Mouse (Mus musculus) liver, embryonic 13.5 days (tissue): Measurements from ENCODE around the gene Gm6020. TPM values are rescaled to one million over a fixed set of nuclear protein-coding genes. Genes with fewer than 3 reads are reported as not detected.
"Not testable (repeated sequence)": the region's sequence is repeated elsewhere in the genome, so short reads cannot be mapped to it uniquely, and the experiment has no call there.

ENCODE experiments used
- ATAC-seq: fragments of 200-750 bp; cut with Nextera tagmentation; 2 replicates; pipeline ENCODE4 v1.8.0; 2017; ENCODE audit warnings: low read depth, mild to moderate bottlenecking, moderate number of reproducible peaks, moderate library complexity
- DNase-seq: peaks from one replicate; pipeline ENCODE4 v3.0.0; 2022
- H3K27ac ChIP-seq: fragments of 300-500 bp; sonication (generic); 2 replicates; pipeline ENCODE4 v1.5.1; 2015; ENCODE audit warnings: moderate library complexity, mild to moderate bottlenecking, inconsistent platforms
- H3K27me3 ChIP-seq: fragments of 300-500 bp; sonication (generic); 2 replicates; pipeline ENCODE4 v1.6.1; 2015; ENCODE audit warnings: mild to moderate bottlenecking, inconsistent platforms
- H3K36me3 ChIP-seq: fragments of 300-500 bp; sonication (generic); 2 replicates; pipeline ENCODE4 v1.6.1; 2015; ENCODE audit warnings: mild to moderate bottlenecking, inconsistent platforms
- H3K4me1 ChIP-seq: fragments of 300-500 bp; sonication (generic); replicated peaks from 2 replicates; pipeline ENCODE4 v1.6.1; 2015; ENCODE audit warnings: inconsistent platforms
- H3K4me2 ChIP-seq: fragments of 300-500 bp; sonication (generic); 2 replicates; pipeline ENCODE4 v1.6.1; 2015; ENCODE audit warnings: inconsistent platforms, mild to moderate bottlenecking, moderate library complexity
- H3K4me3 ChIP-seq: fragments of 300-500 bp; sonication (generic); replicated peaks from 2 replicates; pipeline ENCODE4 v1.5.1; 2015; ENCODE audit warnings: mild to moderate bottlenecking, inconsistent platforms
- H3K9ac ChIP-seq: fragments of 300-500 bp; sonication (generic); 2 replicates; pipeline ENCODE4 v1.6.1; 2015; ENCODE audit warnings: mild to moderate bottlenecking, inconsistent platforms
- H3K9me3 ChIP-seq: fragments of 300-500 bp; sonication (generic); replicated peaks from 2 replicates; pipeline ENCODE4 v1.6.1; 2016; ENCODE audit warnings: inconsistent platforms
- whole genome bisulfite sequencing: fragments of 180-500 bp; shearing (Covaris S2); methylation state at CpG from one replicate; pipeline ENCODE4 v1.1.7; 2015; ENCODE audit not compliant: insufficient replicate concordance; 5-methylcytosine and 5-hydroxymethylcytosine counted together
- polyA plus RNA-seq: library from polyadenylated mRNA; unstranded; fragments of >200 nt; fragmentation: Nextera tagmentation; extraction: Ambion mirVana; gene quantifications from 2 replicates; pipeline ENCODE4 v1.2.1, GENCODE M21; 2015

Gm6020 gene
- not detected in 2 replicates for polyA plus RNA-seq

DNA sequence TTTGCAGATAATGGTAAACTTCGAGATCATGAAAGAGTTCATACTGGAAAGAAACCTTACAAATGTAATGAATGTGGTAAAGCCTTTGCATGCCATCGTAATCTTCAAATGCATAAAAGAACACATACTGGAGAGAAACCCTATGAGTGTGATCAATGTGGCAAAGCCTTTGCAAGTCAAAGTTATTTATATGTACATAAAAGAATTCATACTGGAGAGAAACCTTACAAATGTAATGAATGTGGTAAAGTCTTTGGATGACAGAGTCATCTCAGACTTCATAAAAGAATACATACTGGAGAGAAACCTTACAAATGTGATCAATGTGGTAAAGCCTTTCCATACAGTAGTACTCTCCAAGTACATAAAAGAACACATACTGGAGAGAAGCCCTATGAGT is at the start of gene Gm6020:
Gm6020 (plus strand) TSS at position 301 of the 400 bp plus-strand sequence.
- not testable (repeated sequence) for H3K36me3 ChIP-seq, H3K9ac ChIP-seq, H3K4me2 ChIP-seq, H3K4me3 ChIP-seq, ATAC-seq, H3K9me3 ChIP-seq, H3K4me1 ChIP-seq, DNase-seq, H3K27ac ChIP-seq, H3K27me3 ChIP-seq
- WGBS = 60% methylated on average over 2 of the region's 2 CpGs

DNA sequence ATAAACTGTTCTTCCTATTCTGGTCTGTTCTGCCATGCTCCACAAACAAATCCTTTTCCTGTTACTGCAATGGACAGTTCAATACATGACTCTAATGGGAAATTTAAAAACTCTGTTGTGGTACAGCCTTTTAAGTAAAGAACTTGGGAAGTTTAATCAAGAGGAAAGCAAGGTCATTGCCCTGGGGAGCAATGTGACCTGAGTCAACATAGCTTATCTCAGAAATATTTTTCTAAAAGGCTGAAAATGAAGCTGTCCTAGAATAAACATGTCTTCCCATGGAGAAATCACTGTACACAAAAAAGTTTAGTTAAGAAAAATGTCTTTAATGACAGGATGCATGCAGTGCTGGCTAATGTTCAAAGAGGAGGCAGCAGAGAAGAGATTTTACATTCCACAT is 45.0 kb upstream of the Gm6020 start:
- no peak for ATAC-seq
- no peak for DNase-seq
- H3K4me3 ChIP-seq = no peak overlapping the region
- no peak overlapping the region for H3K9ac ChIP-seq
- H3K27me3 ChIP-seq = no peaks in the 10 kb centered on the region
- no peak overlapping the region for H3K4me2 ChIP-seq
- H3K36me3 ChIP-seq = peaks cover 2% of the 10 kb centered on the region; the same call in 1 of the 2 replicates
- H3K4me1 ChIP-seq = peaks cover 24% of the 10 kb centered on the region
- no peak overlapping the region for H3K27ac ChIP-seq
- no peaks in the 10 kb centered on the region for H3K9me3 ChIP-seq

DNA sequence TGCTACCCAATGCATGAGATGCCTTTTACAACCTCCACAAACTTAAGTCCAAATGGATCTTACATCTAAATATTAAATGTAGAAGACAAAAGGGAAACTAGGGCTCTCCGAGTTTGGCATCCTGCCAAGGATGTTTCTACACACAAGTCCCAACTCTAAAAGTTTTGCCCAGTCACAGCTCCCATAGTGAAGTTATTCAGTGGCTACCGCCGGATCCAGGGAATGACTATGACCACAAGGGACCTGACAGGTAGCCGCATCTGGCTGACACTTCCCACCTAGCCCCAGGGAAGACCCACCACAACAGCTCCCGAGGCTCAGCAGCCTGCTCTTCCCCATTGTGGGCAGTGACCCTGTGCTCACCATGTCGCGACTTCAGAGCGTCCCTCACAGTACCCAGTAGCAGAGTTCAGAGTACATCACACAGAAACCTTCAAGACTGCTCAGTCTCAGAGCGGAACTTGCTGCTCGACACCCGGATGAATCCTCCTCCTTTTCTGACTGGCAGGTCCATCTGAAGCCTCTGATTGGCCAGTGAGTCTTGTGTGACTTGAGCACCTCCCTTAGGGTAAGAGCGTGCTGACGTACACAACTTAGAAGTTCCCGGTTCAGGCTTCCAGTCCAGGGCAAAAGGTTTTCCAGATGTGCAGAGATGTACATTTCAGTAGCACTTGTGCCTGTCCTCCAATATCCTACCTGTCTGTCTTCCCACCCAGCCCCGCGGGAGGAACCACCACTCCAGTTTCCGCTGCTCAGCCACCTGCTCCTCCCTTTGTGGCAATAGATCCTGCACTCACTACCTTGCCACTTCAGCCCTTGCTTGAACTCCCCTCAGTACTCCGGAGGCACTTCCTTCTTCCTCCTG is 43.1 kb upstream of the Gm6020 start, which contains the start of gene Zfp950:
Zfp950 (minus strand) TSS at position 499 of the 865 bp plus-strand sequence.
- Histone ChIP-seq H3K36me3 (no peaks in the 10 kb centered on the region), H3K27me3 (no peaks in the 10 kb centered on the region), H3K4me2 (peak within 1 kb of the TSS; percentile 71), H3K27ac (peak within 1 kb of the TSS; percentile 69; the same call in 1 of the 2 replicates), H3K4me1 (peaks cover 24% of the 10 kb centered on the region), H3K9me3 (no peaks in the 10 kb centered on the region), H3K4me3 (peak within 1 kb of the TSS; percentile 81), H3K9ac (peak within 1 kb of the TSS; percentile 87)
- ATAC-seq = peak; percentile 100
- DNase-seq = peak; percentile 81
- 1% methylated on average over 18 of the region's 18 CpGs for WGBS

DNA sequence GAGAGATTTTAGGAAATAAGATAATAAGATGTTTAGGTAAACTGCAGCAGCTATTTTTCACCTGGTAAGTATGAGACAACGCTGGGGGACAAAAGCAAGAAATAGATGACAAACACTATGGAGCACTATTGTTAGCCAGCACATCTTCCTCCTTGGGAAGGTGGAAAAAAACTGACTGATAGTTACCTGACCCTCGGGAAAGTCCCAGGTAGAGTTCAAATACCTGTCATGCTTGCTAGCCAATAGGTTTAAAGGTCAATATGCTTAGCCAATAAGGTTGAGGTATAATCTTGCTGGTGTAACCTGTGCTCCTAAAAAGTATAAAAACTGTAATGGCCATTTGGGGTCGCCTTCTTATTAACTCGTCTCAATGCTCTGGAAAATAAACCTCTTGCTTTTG is 42.4 kb upstream of the Gm6020 start:
- peak overlapping the region; percentile 87 for H3K9ac ChIP-seq
- peak overlapping the region; percentile 69; the same call in 1 of the 2 replicates for H3K27ac ChIP-seq
- ATAC-seq (no peak), DNase-seq (no peak)
- peak overlapping the region; percentile 81 for H3K4me3 ChIP-seq
- no peaks in the 10 kb centered on the region for H3K36me3 ChIP-seq
- H3K4me1 ChIP-seq = peaks cover 24% of the 10 kb centered on the region
- H3K9me3 ChIP-seq = no peaks in the 10 kb centered on the region
- 27% methylated on average over 4 of the region's 4 CpGs for WGBS
- no peaks in the 10 kb centered on the region for H3K27me3 ChIP-seq
- H3K4me2 ChIP-seq = peak overlapping the region; percentile 71

DNA sequence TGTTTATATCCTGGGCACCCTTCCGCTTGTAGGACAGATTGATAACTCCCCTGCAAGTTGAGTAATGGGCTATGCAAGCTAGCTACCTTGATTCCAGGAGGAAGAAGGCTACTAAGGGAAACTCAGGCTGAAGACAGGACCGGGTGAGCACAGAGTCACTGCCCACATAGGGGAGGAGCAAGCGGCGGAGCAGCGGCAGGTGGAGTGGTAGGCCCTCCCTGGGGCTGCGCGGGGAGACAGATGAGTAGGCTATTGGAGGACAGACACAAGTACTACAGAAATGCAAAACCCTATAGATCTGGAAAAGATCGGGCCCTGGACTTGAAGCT is 32.4 kb upstream of the Gm6020 start:
- ATAC-seq = peak; percentile 85
- H3K36me3 ChIP-seq = no peaks in the 10 kb centered on the region
- peak overlapping the region; percentile 78 for H3K4me2 ChIP-seq
- peaks cover 11% of the 10 kb centered on the region for H3K4me1 ChIP-seq
- peak overlapping the region; percentile 57 for H3K4me3 ChIP-seq
- H3K27ac ChIP-seq = no peak overlapping the region
- H3K27me3 ChIP-seq = no peaks in the 10 kb centered on the region
- WGBS = 8% methylated on average over 8 of the region's 8 CpGs
- H3K9ac ChIP-seq = peak overlapping the region; percentile 53; the same call in 1 of the 2 replicates
- H3K9me3 ChIP-seq = no peaks in the 10 kb centered on the region
- DNase-seq = peak; percentile 28

DNA sequence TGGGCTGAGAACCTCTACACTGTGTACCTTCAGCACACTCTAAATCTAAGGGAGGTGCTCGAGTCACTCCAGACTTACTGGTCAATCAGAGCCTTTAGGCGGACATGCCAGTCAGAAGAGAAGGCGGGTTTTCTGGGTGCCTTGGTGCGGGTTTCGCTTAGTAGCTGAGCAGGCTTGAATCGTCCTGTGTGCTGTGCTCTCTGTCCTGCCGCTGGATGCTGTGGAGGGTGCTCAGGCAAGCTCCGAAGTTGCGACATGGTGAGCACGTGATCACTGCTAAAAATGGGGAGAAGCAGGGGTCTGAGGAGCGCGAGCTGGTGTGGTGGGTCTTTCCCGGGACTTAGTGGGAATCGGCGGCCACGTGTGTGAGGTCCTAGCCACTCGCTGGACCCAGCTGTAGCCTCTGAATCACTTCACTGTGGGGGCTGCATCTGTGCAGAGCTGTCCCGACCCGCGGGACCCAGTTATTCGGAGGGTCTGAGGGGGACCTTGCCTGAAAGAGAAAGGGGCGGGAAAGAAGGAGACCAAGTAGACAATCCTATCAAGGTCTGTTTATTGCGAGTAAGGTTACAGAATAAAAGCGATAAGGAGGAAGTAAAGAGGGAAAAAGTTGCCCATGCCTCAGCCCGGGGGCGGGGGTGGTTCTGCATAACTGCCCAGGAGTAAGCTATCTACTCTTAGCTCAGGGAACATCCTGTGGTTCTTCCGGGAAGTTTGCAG is 31.8 kb upstream of the Gm6020 start:
- Histone ChIP-seq H3K27me3 (no peaks in the 10 kb centered on the region), H3K4me3 (peak overlapping the region; percentile 57), H3K4me2 (peak overlapping the region; percentile 78), H3K9ac (peak overlapping the region; percentile 53), H3K4me1 (peaks cover 11% of the 10 kb centered on the region), H3K36me3 (no peaks in the 10 kb centered on the region), H3K9me3 (no peaks in the 10 kb centered on the region), H3K27ac (no peak overlapping the region)
- ATAC-seq = peak; percentile 66
- under 1% methylated on average over 27 of the region's 27 CpGs for WGBS
- DNase-seq = no peak

DNA sequence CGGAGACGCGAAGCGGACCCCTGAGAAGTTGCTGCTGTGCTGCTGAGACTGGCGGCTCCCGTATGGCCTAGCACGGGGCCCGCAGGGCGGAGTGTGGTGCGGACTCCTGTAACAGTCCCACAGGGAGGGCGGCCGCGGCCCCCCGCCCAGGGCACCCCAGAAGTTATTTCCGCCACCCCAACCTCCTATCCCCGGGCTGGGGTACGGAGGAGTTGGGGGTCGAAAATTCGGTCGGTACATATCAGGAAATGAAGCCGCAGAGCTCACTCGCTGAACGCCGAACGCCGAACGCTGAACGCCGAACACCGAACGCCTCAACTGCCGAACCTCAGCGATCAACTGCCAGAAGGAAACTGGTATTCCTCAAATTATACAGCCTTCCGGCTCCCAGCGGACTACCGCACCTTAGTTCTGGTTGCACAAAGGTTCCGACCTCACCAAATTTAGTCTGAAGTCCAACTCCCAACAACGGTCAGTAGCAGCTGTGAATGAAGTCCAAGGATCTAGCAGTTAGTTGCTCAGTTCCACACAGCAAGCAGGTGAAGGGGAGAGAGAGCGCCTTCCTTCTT is 7.8 kb upstream of the Gm6020 start, which contains the start of gene Gm7102:
Gm7102 (minus strand) TSS at position 554 of the 569 bp plus-strand sequence.
- no peak within 1 kb of the TSS for H3K9ac ChIP-seq
- DNase-seq = no peak
- ATAC-seq = no peak

DNA sequence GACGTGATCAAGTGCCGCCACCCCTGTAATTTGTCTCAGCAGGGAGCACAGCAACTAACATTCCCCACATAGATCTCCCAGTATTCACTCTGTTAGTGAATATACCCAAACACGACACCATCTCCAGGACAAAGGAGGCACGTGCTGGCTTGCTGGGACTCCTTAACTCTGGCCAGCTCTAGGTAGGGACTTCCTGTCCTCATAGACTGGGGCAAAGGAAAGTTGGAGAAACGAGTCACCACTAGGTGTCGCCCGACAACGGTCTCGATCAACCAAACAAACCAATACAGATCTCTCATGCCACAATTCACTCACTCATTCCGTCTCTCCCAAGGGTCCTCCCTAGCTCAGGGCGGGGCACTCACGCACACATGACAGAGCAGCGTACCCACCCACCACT is 15.6 kb downstream of the Gm6020 start:
- Histone ChIP-seq H3K27me3 (no peaks in the 10 kb centered on the region), H3K27ac (no peak overlapping the region), H3K9me3 (no peaks in the 10 kb centered on the region), H3K4me3 (no peak overlapping the region), H3K4me1 (no peaks in the 10 kb centered on the region), H3K4me2 (no peak overlapping the region), H3K9ac (no peak overlapping the region), H3K36me3 (no peaks in the 10 kb centered on the region)
- DNase-seq (peak; percentile 79), ATAC-seq (no peak)
- WGBS = 13% methylated on average over 13 of the region's 13 CpGs

More for the DNA sequence above, 7.8 kb upstream of the Gm6020 start, which contains the start of gene Gm7102:
- Histone ChIP-seq H3K4me3 (peak within 1 kb of the TSS; percentile 39), H3K36me3 (no peaks in the 10 kb centered on the region), H3K27me3 (peaks cover 11% of the 10 kb centered on the region), H3K9me3 (no peaks in the 10 kb centered on the region), H3K27ac (no peak within 1 kb of the TSS), H3K4me2 (peak within 1 kb of the TSS; percentile 51), H3K4me1 (no peaks in the 10 kb centered on the region)
- 20% methylated on average over 39 of the region's 39 CpGs for WGBS

DNA sequence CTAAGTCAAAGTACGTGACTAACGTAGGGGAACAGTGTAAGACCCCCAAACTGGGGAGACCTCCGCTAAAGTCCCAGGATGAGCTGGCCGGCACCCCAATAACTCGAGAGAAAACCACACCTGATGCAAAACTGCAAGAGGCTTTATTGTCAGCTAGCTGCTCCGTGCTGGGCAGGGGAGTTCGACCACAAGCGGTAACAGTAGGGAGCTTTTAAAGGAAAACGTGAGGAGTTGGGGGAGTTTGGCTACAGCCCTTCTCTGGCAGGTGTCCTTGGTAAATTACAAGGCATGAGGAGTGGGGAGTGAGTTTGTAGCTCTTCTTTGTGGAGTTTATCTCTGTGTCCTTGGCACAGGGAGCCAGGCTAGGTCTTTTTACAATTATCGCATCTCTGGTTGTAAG is 16.1 kb downstream of the Gm6020 start:
- Histone ChIP-seq H3K36me3 (no peaks in the 10 kb centered on the region), H3K9me3 (no peaks in the 10 kb centered on the region), H3K27ac (no peak overlapping the region), H3K4me2 (no peak overlapping the region), H3K4me3 (no peak overlapping the region), H3K27me3 (no peaks in the 10 kb centered on the region), H3K9ac (no peak overlapping the region), H3K4me1 (no peaks in the 10 kb centered on the region)
- ATAC-seq (no peak), DNase-seq (peak; percentile 24)
- 11% methylated on average over 10 of the region's 10 CpGs for WGBS

DNA sequence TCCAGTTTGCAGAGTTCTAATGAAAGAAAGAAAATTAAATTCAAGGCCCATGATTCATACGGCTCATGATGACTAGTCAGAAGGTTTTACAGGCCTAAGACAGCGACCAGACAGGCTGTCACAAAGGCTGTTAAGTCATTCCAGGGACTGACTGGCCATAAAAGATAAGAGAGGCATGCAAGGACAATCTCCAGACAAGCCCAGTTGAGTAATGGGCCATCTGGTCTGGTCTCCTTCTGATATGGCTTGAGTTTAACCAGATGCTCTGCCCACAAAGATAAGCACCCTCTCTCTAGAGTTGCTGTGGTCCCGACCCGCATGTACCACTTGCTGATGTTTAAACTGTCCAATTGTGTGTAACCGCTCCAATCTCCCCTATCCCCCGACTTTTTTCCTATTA is 23.8 kb downstream of the Gm6020 start:
- 42% methylated on average over 6 of the region's 6 CpGs for WGBS
- H3K27me3 ChIP-seq, H3K4me2 ChIP-seq, H3K9ac ChIP-seq, H3K27ac ChIP-seq, H3K4me1 ChIP-seq, H3K4me3 ChIP-seq, H3K36me3 ChIP-seq, H3K9me3 ChIP-seq, DNase-seq: not testable (repeated sequence)
- ATAC-seq = peak; percentile 82

DNA sequence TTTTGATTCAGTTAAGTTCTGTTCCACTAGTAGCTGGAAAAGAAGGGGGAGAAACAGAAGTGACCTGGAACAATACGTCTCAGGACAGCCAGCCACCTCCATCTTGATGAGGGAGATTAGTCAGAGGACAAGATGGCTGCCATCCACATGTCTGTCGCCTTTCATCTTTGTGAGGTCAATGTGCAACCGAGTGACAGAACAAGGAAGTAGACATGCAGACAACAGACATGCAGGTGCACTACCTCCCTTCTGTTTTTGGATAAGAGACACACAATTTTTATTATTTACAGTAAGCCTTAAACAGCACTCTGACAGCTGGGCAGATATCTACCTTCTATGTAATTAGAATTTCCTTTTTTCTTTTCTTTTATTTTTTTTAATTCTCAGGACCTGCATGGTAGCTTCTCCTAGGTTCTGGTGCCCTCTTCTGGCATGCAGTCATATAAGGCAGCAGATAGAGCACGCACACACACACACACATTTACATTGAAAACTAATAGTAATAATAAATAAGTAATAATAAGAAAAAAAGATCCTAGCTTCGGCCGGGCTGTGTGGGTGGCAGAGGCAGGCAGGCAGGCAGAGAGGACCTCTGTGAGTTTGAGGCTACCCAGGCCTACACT is 40.1 kb downstream of the Gm6020 start:
- no peak for ATAC-seq
- H3K9ac ChIP-seq = no peak overlapping the region
- no peak overlapping the region for H3K27ac ChIP-seq
- no peaks in the 10 kb centered on the region for H3K36me3 ChIP-seq
- no peak for DNase-seq
- WGBS = 78% methylated on average over 6 of the region's 6 CpGs
- peaks cover 6% of the 10 kb centered on the region; the same call in 1 of the 2 replicates for H3K27me3 ChIP-seq
- peaks cover 10% of the 10 kb centered on the region; the same call in 1 of the 2 replicates for H3K9me3 ChIP-seq
- peaks cover 31% of the 10 kb centered on the region for H3K4me1 ChIP-seq
- no peak overlapping the region for H3K4me3 ChIP-seq
- no peak overlapping the region for H3K4me2 ChIP-seq
